ENCODE assay signal across 22 mouse cellular contexts in the genomic region with DNA sequence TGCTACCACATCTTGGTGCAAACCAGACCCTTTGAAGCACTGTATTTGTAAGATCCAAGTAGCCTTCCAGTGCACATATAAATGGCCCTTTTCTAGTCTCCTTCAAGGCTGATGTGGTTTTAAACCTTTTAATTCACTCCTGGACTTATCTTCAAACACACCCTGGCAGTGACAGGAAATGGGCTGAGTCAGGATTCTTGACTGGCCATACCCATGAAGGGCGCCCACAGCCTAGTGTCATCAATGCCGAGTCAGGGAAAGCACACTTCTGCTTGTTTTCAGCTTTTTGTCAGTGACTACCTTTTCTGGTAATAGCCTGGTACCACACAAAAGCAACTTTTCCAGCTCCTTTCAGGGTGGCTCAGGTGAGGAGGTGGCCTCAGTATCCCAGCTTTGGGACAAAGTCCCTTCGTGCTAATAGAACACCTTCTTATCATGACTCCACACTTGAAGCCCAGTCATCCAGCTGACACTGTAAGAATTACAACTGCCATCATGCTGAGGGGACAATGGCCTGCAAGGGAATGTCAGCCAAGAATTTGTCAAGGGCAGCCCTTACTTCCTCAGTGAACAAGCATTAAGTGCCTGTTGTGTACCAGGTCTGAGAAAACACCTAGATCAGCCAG. TPM values are rescaled to one million over a fixed set of nuclear protein-coding genes. Genes with fewer than 3 reads are reported as not detected.
DNase-seq lines count a peak whose midpoint lies in the region; ATAC-seq lines count a peak whose summit lies in the region.
"Had no signal": no experiment of that assay in that cellular context is flagged by ENCODE, and none has a peak within 500 bp of the region (broad histone marks: within the 10 kb centered on the region; RNA-seq: fewer than 3 reads in every experiment).

No protein-coding gene starts in this region.

- no peaks in the 10 kb centered on the region for H3K36me3 ChIP-seq in limb, embryonic 15.5 days
- no peaks in the 10 kb centered on the region for H3K36me3 ChIP-seq in limb, embryonic 10.5 days
- no peaks in the 10 kb centered on the region for H3K36me3 ChIP-seq in intestine, embryonic 15.5 days
- H3K36me3 ChIP-seq in stomach, embryonic 15.5 days, result no peaks in the 10 kb centered on the region
- H3K36me3 ChIP-seq: forebrain, embryonic 12.5 days; G1E; heart, embryonic 15.5 days; liver, embryonic 13.5 days had no signal

- no peak overlapping the region for H3K9ac ChIP-seq in limb, embryonic 15.5 days
- no peak overlapping the region for H3K9ac ChIP-seq in intestine, embryonic 15.5 days
- H3K9ac ChIP-seq in stomach, embryonic 15.5 days, result no peak overlapping the region
- H3K9ac ChIP-seq: forebrain, embryonic 12.5 days; heart, embryonic 15.5 days; liver, embryonic 13.5 days had no signal

- ATAC-seq in limb, embryonic 15.5 days (ENCODE audit: insufficient number of reproducible peaks, low FRiP score, low TSS enrichment, low read depth), result no peak
- peak; percentile 44 for ATAC-seq in intestine, embryonic 15.5 days
- ATAC-seq in stomach, embryonic 15.5 days (ENCODE audit: insufficient read depth, low FRiP score, low read depth), result no peak
- ATAC-seq: hindbrain, embryonic 16.5 days; midbrain, embryonic 16.5 days had no signal

- H3K27me3 ChIP-seq in limb, embryonic 15.5 days, result no peaks in the 10 kb centered on the region
- no peaks in the 10 kb centered on the region for H3K27me3 ChIP-seq in limb, embryonic 10.5 days (ENCODE audit: low read depth, poor library complexity, severe bottlenecking)
- H3K27me3 ChIP-seq in intestine, embryonic 15.5 days (replicated peaks), result no peaks in the 10 kb centered on the region
- H3K27me3 ChIP-seq in stomach, embryonic 15.5 days (replicated peaks), result no peaks in the 10 kb centered on the region
- H3K27me3 ChIP-seq: forebrain, embryonic 12.5 days; heart, embryonic 15.5 days; liver, embryonic 13.5 days had no signal

- 76% methylated on average over 3 of the region's 3 CpGs for WGBS in limb, embryonic 15.5 days
- WGBS in limb, embryonic 10.5 days, result 88% methylated on average over 3 of the region's 3 CpGs
- WGBS in intestine, embryonic 15.5 days, result 66% methylated on average over 3 of the region's 3 CpGs
- WGBS in stomach, embryonic 15.5 days, result 68% methylated on average over 3 of the region's 3 CpGs

- H3K9me3 ChIP-seq in limb, embryonic 15.5 days, result no peaks in the 10 kb centered on the region
- no peaks in the 10 kb centered on the region for H3K9me3 ChIP-seq in limb, embryonic 10.5 days (replicated peaks)
- no peaks in the 10 kb centered on the region for H3K9me3 ChIP-seq in intestine, embryonic 15.5 days
- H3K9me3 ChIP-seq in stomach, embryonic 15.5 days, result no peaks in the 10 kb centered on the region
- H3K9me3 ChIP-seq: forebrain, embryonic 12.5 days; G1E; heart, embryonic 15.5 days; liver, embryonic 13.5 days had no signal

- H3K4me3 ChIP-seq in limb, embryonic 15.5 days, result no peak overlapping the region
- H3K4me3 ChIP-seq in limb, embryonic 10.5 days, result no peak overlapping the region
- H3K4me3 ChIP-seq in intestine, embryonic 15.5 days (replicated peaks), result no peak overlapping the region
- no peak overlapping the region for H3K4me3 ChIP-seq in stomach, embryonic 15.5 days (replicated peaks)
- H3K4me3 ChIP-seq: forebrain, embryonic 12.5 days; heart, embryonic 15.5 days; layer of hippocampus, adult 2 months; liver, embryonic 13.5 days had no signal

- H3K4me2 ChIP-seq in limb, embryonic 15.5 days, result no peak overlapping the region
- H3K4me2 ChIP-seq in intestine, embryonic 15.5 days (replicated peaks), result no peak overlapping the region
- no peak overlapping the region for H3K4me2 ChIP-seq in stomach, embryonic 15.5 days
- H3K4me2 ChIP-seq: forebrain, embryonic 12.5 days; heart, embryonic 15.5 days; liver, embryonic 13.5 days had no signal

- 0 out of 2 replicates have a peak, but pooled peaks cover 5% of the 10 kb centered on the region for H3K4me1 ChIP-seq in limb, embryonic 15.5 days
- no peaks in the 10 kb centered on the region for H3K4me1 ChIP-seq in limb, embryonic 10.5 days
- peaks cover 19% of the 10 kb centered on the region for H3K4me1 ChIP-seq in intestine, embryonic 15.5 days (replicated peaks)
- H3K4me1 ChIP-seq in stomach, embryonic 15.5 days, result 0 out of 2 replicates have a peak, but pooled peaks cover 10% of the 10 kb centered on the region
- H3K4me1 ChIP-seq: forebrain, embryonic 12.5 days had no signal

- peak overlapping the region; percentile 33; the same call in 1 of the 2 replicates for H3K27ac ChIP-seq in limb, embryonic 15.5 days
- H3K27ac ChIP-seq in limb, embryonic 10.5 days, result no peak overlapping the region
- H3K27ac ChIP-seq in intestine, embryonic 15.5 days, result no peak overlapping the region
- peak overlapping the region; percentile 73 for H3K27ac ChIP-seq in stomach, embryonic 15.5 days
- H3K27ac ChIP-seq: forebrain, embryonic 12.5 days; heart, embryonic 15.5 days; layer of hippocampus, adult 2 months; liver, embryonic 13.5 days had no signal

- peak; percentile 14 to 79 for DNase-seq in adrenal gland, adult (ENCODE audit: inconsistent age in 2 of 2, low spot score in 1 of 2)
- DNase-seq in adrenal gland, postnatal 4 days (ENCODE audit: low spot score in 2 of 2), result no peak
- DNase-seq in limb, embryonic 10.5 days (ENCODE audit: low spot score), result no peak
- DNase-seq in testis, postnatal 10 days (ENCODE audit: low spot score), result no peak
- DNase-seq in neural tube, embryonic 10.5 days (ENCODE audit: extremely low spot score, low spot score), result no peak
- DNase-seq: cerebellum, adult 18-20 months; cerebellum, postnatal 36 days; gastrocnemius, postnatal 10 days; liver, embryonic 13.5 days; right cerebral cortex, postnatal 14 days; thymus, postnatal 36 days had no signal

RNA-seq across cellular contexts. Expression of a gene that starts 11.2 kb away (rescaled TPM):
- 1 to 10 TPM in 1 of 2 experiments, under 1 TPM in 1; 0.34 to 1.5 TPM for total RNA-seq in adrenal gland, postnatal 4 days (2021)
- polyA plus RNA-seq in limb, embryonic 15.5 days (2015; fragmentation: Nextera tagmentation; extraction: Ambion mirVana), result 23.2 and 26.0 TPM in 2 replicates
- 4.9 and 5.3 TPM in 2 replicates for polyA plus RNA-seq in limb, embryonic 10.5 days (2016; fragmentation: Nextera tagmentation; extraction: Ambion mirVana)
- 19.6 and 21.7 TPM in 2 replicates for polyA plus RNA-seq in intestine, embryonic 15.5 days (2015; fragmentation: Nextera tagmentation; extraction: Ambion mirVana)
- 24.0 and 27.1 TPM in 2 replicates for polyA plus RNA-seq in stomach, embryonic 15.5 days (2015; fragmentation: Nextera tagmentation; extraction: Ambion mirVana)
- total RNA-seq: gastrocnemius, postnatal 10 days; hematopoietic stem cell, adult 5-6 weeks; neutrophil, adult 5-6 weeks had no signal
- polyA plus RNA-seq: G1E had no signal

Comparison
In these comparisons a context has a peak if more than half of its experiments do, and no peak if none do; other contexts are left out.
1. DNase-seq: peak in adrenal gland, adult (2 of 2); none in adrenal gland, postnatal 4 days (0 of 2), limb, embryonic 10.5 days (single experiment), testis, postnatal 10 days (single experiment) and neural tube, embryonic 10.5 days (single experiment).
2. H3K27ac ChIP-seq: peak in limb, embryonic 15.5 days (single experiment) and stomach, embryonic 15.5 days (single experiment); none in limb, embryonic 10.5 days (single experiment) and intestine, embryonic 15.5 days (single experiment).